Mouse (Mus musculus): ENCODE measurements around the gene Rchy1.

DNA sequence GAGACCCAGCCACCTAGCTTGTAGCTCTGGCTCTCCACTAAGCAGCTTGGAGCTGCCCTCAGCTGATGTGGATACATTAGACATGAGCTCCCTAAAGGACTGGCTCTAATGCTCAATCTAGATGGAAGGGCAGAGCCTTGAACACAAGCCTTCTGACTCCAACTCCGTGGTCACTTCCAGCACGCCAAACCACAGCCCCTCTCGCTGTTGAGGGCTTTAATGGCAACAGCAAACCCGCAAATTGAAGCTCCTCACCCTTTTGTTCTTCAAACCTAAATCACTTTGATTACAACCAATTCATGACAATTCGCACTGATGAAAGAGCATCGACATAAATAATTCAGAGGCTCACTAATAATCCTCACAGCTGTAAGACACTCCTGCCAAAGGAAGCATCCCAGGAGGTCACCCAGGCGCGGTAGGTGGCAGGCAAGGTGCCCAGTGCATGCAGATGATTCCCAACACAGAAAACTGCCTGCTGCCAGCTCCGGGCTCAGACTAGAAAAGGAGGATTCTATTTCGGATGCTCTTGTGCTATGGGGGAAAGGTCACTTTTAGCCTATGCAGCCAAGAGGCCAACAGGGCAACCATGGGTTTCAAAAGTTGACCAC lies 53.8 kb downstream of the Rchy1 start:
- TF ChIP-seq GATA1 (IDR thresholded peaks at IDR 0.05; ENCODE audit: low read length) (no peak), TAL1 (IDR thresholded peaks at IDR 0.05; ENCODE audit: low read length) (no peak)

Measured in erythroblast, embryonic 14.5 days (primary cell).